Mouse (Mus musculus): ENCODE results near the gene Capn7.

DNA sequence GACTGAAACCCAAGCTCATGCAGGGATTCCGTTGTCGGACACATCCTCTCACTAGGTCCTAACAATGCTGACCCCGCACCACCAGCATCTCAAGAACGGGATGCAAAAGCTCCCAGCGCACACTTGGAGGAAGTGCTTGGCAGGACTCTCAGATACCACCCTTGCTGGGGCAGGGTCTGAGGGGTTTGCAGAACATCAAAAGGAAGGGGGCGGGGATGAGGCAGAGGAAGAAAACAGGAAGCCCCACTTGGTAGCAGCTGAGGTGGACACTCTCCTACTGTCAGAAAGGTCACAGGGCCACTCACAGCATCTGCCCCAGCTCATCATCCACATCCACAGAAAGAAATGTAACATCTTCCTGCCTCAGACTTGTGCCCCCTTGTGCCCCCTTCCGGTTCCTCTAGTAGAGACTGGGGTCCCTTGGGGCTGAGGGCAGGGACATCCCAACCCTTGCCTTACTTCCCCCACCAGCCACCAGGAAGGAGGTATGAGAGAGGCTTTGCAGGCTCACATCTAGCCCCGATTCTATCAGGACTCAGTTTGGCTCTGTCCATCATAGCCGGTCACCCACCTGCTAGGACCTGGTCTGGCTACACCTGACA is 73.8 kb downstream of the Capn7 start:
- TF ChIP-seq CTCF (IDR thresholded peaks at IDR 0.05; ENCODE audit: borderline replicate concordance, insufficient read depth, low read length): no peak
- no peak for TF ChIP-seq POLR2A (IDR thresholded peaks at IDR 0.05; ENCODE audit: low read depth, low read length)
